Mouse (Mus musculus) bone marrow macrophage, adult 2 months (primary cell): Measurements from ENCODE around the gene Erc2.

Source experiments
- CTCF ChIP-seq: IDR thresholded peaks from 2 replicates; pipeline ENCODE4 v1.5.1; 2012; ENCODE audit warnings: low read depth, mild to moderate bottlenecking, low read length, moderate library complexity
- POLR2A ChIP-seq: IDR thresholded peaks from 2 replicates; pipeline ENCODE4 v1.6.1; 2012; ENCODE audit warnings: mild to moderate bottlenecking, low read depth, low read length, borderline replicate concordance

DNA sequence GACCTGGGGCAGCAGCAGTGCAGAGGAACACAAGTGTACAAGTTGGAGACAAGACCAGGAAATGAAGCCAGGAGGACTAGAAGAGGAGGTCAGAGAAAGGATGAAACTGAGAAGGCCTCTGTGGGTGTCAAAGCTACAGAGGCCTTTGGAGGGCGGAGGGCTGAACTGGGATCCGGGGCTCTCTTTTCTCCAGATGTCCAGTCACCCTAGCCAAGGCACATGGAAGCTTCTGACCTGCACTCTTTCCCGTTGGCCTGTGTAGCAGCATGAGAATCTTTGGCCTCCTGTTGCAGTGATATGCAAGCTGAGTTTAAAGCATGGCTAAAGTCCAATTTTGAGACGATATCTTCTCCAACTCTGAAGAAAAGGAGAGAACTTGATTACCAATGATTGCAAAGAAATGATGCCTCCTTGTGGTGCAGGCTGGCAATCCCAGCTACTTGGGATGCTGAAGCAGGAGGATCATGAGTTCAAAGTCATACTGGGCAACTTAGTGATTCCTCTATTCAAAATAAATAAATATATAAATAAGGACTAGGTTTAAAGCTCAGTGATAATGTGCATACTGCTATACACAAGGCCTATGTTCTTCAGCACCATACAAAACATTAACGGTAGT is 699.8 kb downstream of the Erc2 start:
- TF ChIP-seq POLR2A (no peak), CTCF (no peak)
